12 mouse cellular contexts compared by ENCODE assay signal in genomic region chr10:69328656-69329046, GRCm38 (mm10). TPM values are rescaled to one million over a fixed set of nuclear protein-coding genes. Genes with fewer than 3 reads are reported as not detected.
DNase-seq lines count a peak whose midpoint lies in the region; ATAC-seq and TF ChIP-seq lines count a peak whose summit lies in the region.
"Had no signal": no experiment of that assay in that cellular context is flagged by ENCODE, and none has a peak within 500 bp of the region (broad histone marks: within the 10 kb centered on the region; RNA-seq: fewer than 3 reads in every experiment).

No protein-coding gene starts in this region.

- H3K27ac ChIP-seq in hindbrain, embryonic 14.5 days, result no peak overlapping the region
- H3K27ac ChIP-seq in hindbrain, embryonic 10.5 days, result no peak overlapping the region
- H3K27ac ChIP-seq in intestine, postnatal 0 days (ENCODE audit: low read depth, low read length), result no peak overlapping the region
- peak overlapping the region; percentile 65 for H3K27ac ChIP-seq in midbrain, embryonic 14.5 days (replicated peaks; ENCODE audit: low read depth, low read length)
- H3K27ac ChIP-seq: embryonic facial prominence, embryonic 13.5 days; neural tube, embryonic 13.5 days had no signal

- no peak overlapping the region for H3K9ac ChIP-seq in hindbrain, embryonic 14.5 days
- no peak overlapping the region for H3K9ac ChIP-seq in intestine, postnatal 0 days (ENCODE audit: low read depth, low read length)
- H3K9ac ChIP-seq in midbrain, embryonic 14.5 days (replicated peaks; ENCODE audit: low read length), result no peak overlapping the region
- H3K9ac ChIP-seq: embryonic facial prominence, embryonic 13.5 days; neural tube, embryonic 13.5 days had no signal

- ATAC-seq in hindbrain, embryonic 14.5 days (ENCODE audit: low FRiP score), result peak; percentile 58; the same call in 1 of the 2 replicates
- peak; percentile 53; the same call in 1 of the 2 replicates for ATAC-seq in intestine, postnatal 0 days
- ATAC-seq in midbrain, embryonic 14.5 days (ENCODE audit: low FRiP score, low TSS enrichment), result peak; percentile 63; the same call in 1 of the 2 replicates

- no peak for TF ChIP-seq CTCF in brain, embryonic 14.5 days (IDR thresholded peaks at IDR 0.05; ENCODE audit: borderline replicate concordance, extremely low read depth, insufficient read depth, insufficient read length)
- TF ChIP-seq CTCF in intestine, postnatal 0 days (IDR thresholded peaks at IDR 0.05; ENCODE audit: low read depth), result no peak

- DNase-seq in hindbrain, embryonic 14.5 days (ENCODE audit: low spot score), result no peak
- DNase-seq in hindbrain, embryonic 10.5 days (ENCODE audit: low spot score), result no peak
- DNase-seq in brain, embryonic 14.5 days (ENCODE audit: low read depth), result peak; percentile 64
- peak; percentile 70 for DNase-seq in midbrain, embryonic 14.5 days
- DNase-seq in layer of hippocampus, postnatal 10 days (ENCODE audit: low spot score in 2 of 2), result no peak
- no peak for DNase-seq in spleen, adult 12 weeks (ENCODE audit: low spot score)
- DNase-seq in Muller cell, postnatal 12 days (ENCODE audit: inconsistent ontology term), result no peak
- DNase-seq: cerebellum, adult 2 months; lung, postnatal 14 days had no signal

- H3K9me3 ChIP-seq in hindbrain, embryonic 14.5 days (ENCODE audit: control insufficient read depth, low read length), result no peaks in the 10 kb centered on the region
- H3K9me3 ChIP-seq in hindbrain, embryonic 10.5 days, result no peaks in the 10 kb centered on the region
- H3K9me3 ChIP-seq in intestine, postnatal 0 days (ENCODE audit: control insufficient read depth), result no peaks in the 10 kb centered on the region
- no peaks in the 10 kb centered on the region for H3K9me3 ChIP-seq in midbrain, embryonic 14.5 days (ENCODE audit: control insufficient read depth, low read length)
- H3K9me3 ChIP-seq: embryonic facial prominence, embryonic 13.5 days; neural tube, embryonic 13.5 days had no signal

- H3K4me3 ChIP-seq in hindbrain, embryonic 14.5 days (replicated peaks; ENCODE audit: low read length), result no peak overlapping the region
- no peak overlapping the region for H3K4me3 ChIP-seq in hindbrain, embryonic 10.5 days
- no peak overlapping the region for H3K4me3 ChIP-seq in intestine, postnatal 0 days (ENCODE audit: low read depth, low read length)
- no peak overlapping the region for H3K4me3 ChIP-seq in midbrain, embryonic 14.5 days (replicated peaks; ENCODE audit: low read depth, low read length)
- H3K4me3 ChIP-seq: embryonic facial prominence, embryonic 13.5 days; neural tube, embryonic 13.5 days had no signal

- H3K27me3 ChIP-seq in hindbrain, embryonic 14.5 days (ENCODE audit: control insufficient read depth, insufficient read depth, low read length), result no peaks in the 10 kb centered on the region
- no peaks in the 10 kb centered on the region for H3K27me3 ChIP-seq in hindbrain, embryonic 10.5 days (ENCODE audit: insufficient read depth, poor library complexity, severe bottlenecking)
- H3K27me3 ChIP-seq in intestine, postnatal 0 days (replicated peaks; ENCODE audit: control insufficient read depth, insufficient read depth, low read length), result no peaks in the 10 kb centered on the region
- no peaks in the 10 kb centered on the region for H3K27me3 ChIP-seq in midbrain, embryonic 14.5 days (ENCODE audit: control insufficient read depth, insufficient read depth, low read length)
- H3K27me3 ChIP-seq: embryonic facial prominence, embryonic 13.5 days; neural tube, embryonic 13.5 days had no signal

- no peaks in the 10 kb centered on the region for H3K36me3 ChIP-seq in hindbrain, embryonic 14.5 days (replicated peaks; ENCODE audit: control insufficient read depth, insufficient read depth)
- peaks cover 9% of the 10 kb centered on the region for H3K36me3 ChIP-seq in hindbrain, embryonic 10.5 days
- no peaks in the 10 kb centered on the region for H3K36me3 ChIP-seq in intestine, postnatal 0 days (ENCODE audit: control insufficient read depth, insufficient read depth)
- H3K36me3 ChIP-seq in midbrain, embryonic 14.5 days (ENCODE audit: control insufficient read depth, insufficient read depth, low read length), result no peaks in the 10 kb centered on the region
- H3K36me3 ChIP-seq: neural tube, embryonic 13.5 days had no signal

- TF ChIP-seq POLR2A in brain, embryonic 14.5 days (IDR thresholded peaks at IDR 0.05; ENCODE audit: borderline replicate concordance, extremely low read depth, insufficient read depth, insufficient read length, poor library complexity, severe bottlenecking), result no peak

- WGBS in hindbrain, embryonic 14.5 days, result 57% methylated on average over 4 of the region's 4 CpGs
- 87% methylated on average over 4 of the region's 4 CpGs for WGBS in hindbrain, embryonic 10.5 days
- 50% methylated on average over 4 of the region's 4 CpGs for WGBS in intestine, postnatal 0 days
- 45% methylated on average over 4 of the region's 4 CpGs for WGBS in midbrain, embryonic 14.5 days

- H3K4me1 ChIP-seq in hindbrain, embryonic 14.5 days (replicated peaks; ENCODE audit: control insufficient read depth, insufficient read depth, low read length), result no peaks in the 10 kb centered on the region
- no peaks in the 10 kb centered on the region for H3K4me1 ChIP-seq in hindbrain, embryonic 10.5 days (replicated peaks)
- no peaks in the 10 kb centered on the region for H3K4me1 ChIP-seq in intestine, postnatal 0 days (replicated peaks; ENCODE audit: control insufficient read depth, insufficient read depth, low read length)
- H3K4me1 ChIP-seq in midbrain, embryonic 14.5 days (ENCODE audit: control insufficient read depth, insufficient read depth, low read length), result no peaks in the 10 kb centered on the region
- H3K4me1 ChIP-seq: embryonic facial prominence, embryonic 13.5 days; neural tube, embryonic 13.5 days had no signal

- no peak overlapping the region for H3K4me2 ChIP-seq in hindbrain, embryonic 14.5 days (replicated peaks)
- no peak overlapping the region for H3K4me2 ChIP-seq in intestine, postnatal 0 days (replicated peaks; ENCODE audit: low read depth)
- H3K4me2 ChIP-seq in midbrain, embryonic 14.5 days (ENCODE audit: low read length), result no peak overlapping the region
- H3K4me2 ChIP-seq: embryonic facial prominence, embryonic 13.5 days; neural tube, embryonic 13.5 days had no signal

RNA-seq across cellular contexts. Expression of gene Cdk1, which starts 24.1 kb away (rescaled TPM):
- 83.3 and 89.3 TPM in 2 replicates for polyA plus RNA-seq in hindbrain, embryonic 14.5 days (2014; fragmentation: Nextera tagmentation; extraction: Ambion mirVana)
- 410 and 491 TPM in 2 replicates for polyA plus RNA-seq in hindbrain, embryonic 10.5 days (2016; fragmentation: Nextera tagmentation; extraction: Ambion mirVana)
- polyA plus RNA-seq in brain, embryonic 14.5 days (2012; rRNA removed), result 94.3 and 204 TPM in 2 replicates
- polyA plus RNA-seq in intestine, postnatal 0 days (2015; fragmentation: Nextera tagmentation; extraction: Ambion mirVana), result 100 and 133 TPM in 2 replicates
- 60.5 and 94.2 TPM in 2 replicates for polyA plus RNA-seq in midbrain, embryonic 14.5 days (2014; fragmentation: Nextera tagmentation; extraction: Ambion mirVana)
- total RNA-seq in layer of hippocampus, postnatal 10 days (2021), result 10 to 100 TPM in 1 of 2 experiments, 1 to 10 TPM in 1; 6.4 to 12.1 TPM

Comparison
In these comparisons a context has a peak if more than half of its experiments do, and no peak if none do; other contexts are left out.
1. DNase-seq: peak in brain, embryonic 14.5 days (single experiment) and midbrain, embryonic 14.5 days (single experiment); none in hindbrain, embryonic 14.5 days (single experiment), hindbrain, embryonic 10.5 days (single experiment), layer of hippocampus, postnatal 10 days (0 of 2), spleen, adult 12 weeks (single experiment) and Muller cell, postnatal 12 days (single experiment).
2. Peak in every context shown above with its lines, with median percentiles within 50 percentile points of each other: ATAC-seq.